Mouse (Mus musculus): ENCODE measurements around the gene Foxe3.
"Not testable (repeated sequence)": the region's sequence is repeated elsewhere in the genome, so short reads cannot be mapped to it uniquely, and the experiment has no call there.

Gene Foxe3

GRCm38 (mm10) chr4:114925917-114926312 lies at the start of gene Foxe3:
TSS of gene Foxe3 (minus strand) at chr4:114926013.
- in situ Hi-C loops (cut with MseI, MboI), result no loop called here

- in situ Hi-C loops (cut with MseI, MboI), result no loop called here
These were observed 47.5 kb upstream of the Foxe3 start for GRCm38 (mm10) chr4:114973229-114973740.

GRCm38 (mm10) chr4:114970736-114971135 lies 44.9 kb upstream of the Foxe3 start:
- in situ Hi-C loops (cut with MseI, MboI), result no loop called here

- in situ Hi-C loops (cut with MseI, MboI), result not testable (repeated sequence)
These were observed 35.1 kb upstream of the Foxe3 start for GRCm38 (mm10) chr4:114960881-114961280.

- in situ Hi-C loops (cut with MseI, MboI), result no loop called here
These were observed 33.7 kb upstream of the Foxe3 start for GRCm38 (mm10) chr4:114959533-114959932.

- in situ Hi-C loops (cut with MseI, MboI), result no loop called here
These were observed 33.0 kb upstream of the Foxe3 start for GRCm38 (mm10) chr4:114958786-114959185.

GRCm38 (mm10) chr4:114958231-114958630 lies 32.4 kb upstream of the Foxe3 start:
- in situ Hi-C loops (cut with MseI, MboI), result no loop called here

GRCm38 (mm10) chr4:114957403-114957802 lies 31.6 kb upstream of the Foxe3 start:
- in situ Hi-C loops (cut with MseI, MboI), result no loop called here

GRCm38 (mm10) chr4:114953172-114953571 lies 27.4 kb upstream of the Foxe3 start:
- in situ Hi-C loops (cut with MseI, MboI), result no loop called here

GRCm38 (mm10) chr4:114947852-114948481 lies 22.2 kb upstream of the Foxe3 start:
- in situ Hi-C loops (cut with MseI, MboI), result loop anchor here in 1 of 2 experiments (5.0 kb wide), 1 partner anchor 36 kb away; no protein-coding TSS in a partner anchor

GRCm38 (mm10) chr4:114947395-114947794 lies 21.6 kb upstream of the Foxe3 start:
- in situ Hi-C loops (cut with MseI, MboI), result loop anchor here in 1 of 2 experiments (5.0 kb wide), 1 partner anchor 35 kb away; no protein-coding TSS in a partner anchor

GRCm38 (mm10) chr4:114946416-114946815 lies 20.6 kb upstream of the Foxe3 start:
- in situ Hi-C loops (cut with MseI, MboI), result loop anchor here in 1 of 2 experiments (5.0 kb wide), 1 partner anchor 34 kb away; no protein-coding TSS in a partner anchor

- in situ Hi-C loops (cut with MseI, MboI), result loop anchor here in 1 of 2 experiments (5.0 kb wide), 1 partner anchor 33 kb away; no protein-coding TSS in a partner anchor
These were observed 19.2 kb upstream of the Foxe3 start for GRCm38 (mm10) chr4:114945021-114945420.

GRCm38 (mm10) chr4:114942583-114942982 lies 16.8 kb upstream of the Foxe3 start:
- in situ Hi-C loops (cut with MseI, MboI), result no loop called here

GRCm38 (mm10) chr4:114942112-114942511 lies 16.3 kb upstream of the Foxe3 start:
- in situ Hi-C loops (cut with MseI, MboI), result no loop called here

- in situ Hi-C loops (cut with MseI, MboI), result no loop called here
These were observed 15.5 kb upstream of the Foxe3 start for GRCm38 (mm10) chr4:114941311-114941710.

GRCm38 (mm10) chr4:114938248-114938647 lies 12.4 kb upstream of the Foxe3 start:
- in situ Hi-C loops (cut with MseI, MboI), result no loop called here

- in situ Hi-C loops (cut with MseI, MboI), result no loop called here
These were observed 11.7 kb upstream of the Foxe3 start for GRCm38 (mm10) chr4:114937459-114938047.

- in situ Hi-C loops (cut with MseI, MboI), result no loop called here
These were observed 8.4 kb upstream of the Foxe3 start for GRCm38 (mm10) chr4:114934188-114934587.

GRCm38 (mm10) chr4:114932747-114933146 lies 6.9 kb upstream of the Foxe3 start:
- in situ Hi-C loops (cut with MseI, MboI), result no loop called here

- in situ Hi-C loops (cut with MseI, MboI), result no loop called here
These were observed 3.3 kb upstream of the Foxe3 start for GRCm38 (mm10) chr4:114929155-114929554.

GRCm38 (mm10) chr4:114924971-114925916 lies 569 bp downstream of the Foxe3 start:
- in situ Hi-C loops (cut with MseI, MboI), result no loop called here
